In the genomic region with DNA sequence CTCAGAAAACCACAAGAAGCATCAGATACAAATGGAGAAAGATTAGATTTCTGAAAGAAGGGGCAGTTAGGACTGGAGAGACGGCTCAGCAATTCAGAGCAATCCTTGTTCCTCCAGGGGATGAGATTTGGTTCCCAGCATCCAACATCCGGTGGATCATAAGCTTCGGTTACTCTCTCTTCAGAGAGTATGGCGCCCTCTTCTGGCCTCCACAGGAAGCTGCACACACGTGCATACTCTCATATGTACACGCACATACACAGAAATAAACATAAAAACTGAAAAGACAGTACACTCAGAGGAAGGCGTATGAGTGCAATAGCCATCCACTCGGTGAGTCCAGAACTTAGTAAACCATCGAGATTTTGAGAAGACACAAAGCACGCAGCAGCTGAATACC, we compare ENCODE assay signal across 30 mouse cellular contexts.
DNase-seq lines count a peak whose midpoint lies in the region; ATAC-seq and TF ChIP-seq lines count a peak whose summit lies in the region.
"Had no signal": no experiment of that assay in that cellular context is flagged by ENCODE, and none has a peak within 500 bp of the region (broad histone marks: within the 10 kb centered on the region; RNA-seq: fewer than 3 reads in every experiment).

No protein-coding gene starts in this region.

- WGBS in hindbrain, postnatal 0 days, result 95% methylated on average over 10 of the region's 10 CpGs
- 91% methylated on average over 10 of the region's 10 CpGs for WGBS in hindbrain, embryonic 10.5 days
- 88% methylated on average over 10 of the region's 10 CpGs for WGBS in lung, embryonic 14.5 days
- 94% methylated on average over 10 of the region's 10 CpGs for WGBS in thymus, adult 2 months

- no peak overlapping the region for H3K4me2 ChIP-seq in hindbrain, postnatal 0 days (ENCODE audit: low read depth, low read length)
- no peak overlapping the region for H3K4me2 ChIP-seq in lung, embryonic 14.5 days
- H3K4me2 ChIP-seq: embryonic facial prominence, embryonic 13.5 days; forebrain, embryonic 12.5 days; heart, embryonic 11.5 days; hindbrain, embryonic 12.5 days; limb, embryonic 13.5 days; liver, embryonic 13.5 days; lung, embryonic 15.5 days had no signal

- H3K4me3 ChIP-seq in hindbrain, postnatal 0 days (ENCODE audit: low read length), result no peak overlapping the region
- no peak overlapping the region for H3K4me3 ChIP-seq in hindbrain, embryonic 10.5 days
- no peak overlapping the region for H3K4me3 ChIP-seq in lung, embryonic 14.5 days (ENCODE audit: low read depth, low read length)
- no peak overlapping the region for H3K4me3 ChIP-seq in thymus, adult 2 months (ENCODE audit: control insufficient read depth, insufficient read depth, low read length)
- H3K4me3 ChIP-seq: embryonic facial prominence, embryonic 13.5 days; erythroblast, embryonic 14.5 days; forebrain, embryonic 12.5 days; hindbrain, embryonic 12.5 days; limb, embryonic 13.5 days; liver, embryonic 13.5 days; lung, embryonic 15.5 days had no signal

- DNase-seq in hindbrain, postnatal 0 days (ENCODE audit: low spot score), result no peak
- no peak for DNase-seq in hindbrain, embryonic 10.5 days (ENCODE audit: low spot score)
- no peak for DNase-seq in lung, embryonic 14.5 days
- no peak for DNase-seq in lung, postnatal 25 days (ENCODE audit: low spot score)
- peak; percentile 27 for DNase-seq in ES-CJ7 (ENCODE audit: low read depth, low spot score)
- DNase-seq in brain, embryonic 14.5 days (ENCODE audit: low read depth), result no peak
- no peak for DNase-seq in thymus, adult 2 months
- DNase-seq in urinary bladder, adult 2 months (ENCODE audit: low spot score), result no peak
- DNase-seq: adrenal gland, postnatal 10 days; cerebellum, adult 2 months; cerebellum, postnatal 36 days; embryo, embryonic 11 days; gastrocnemius, postnatal 10 days; kidney, adult 2 months; kidney, postnatal 14 days; layer of hippocampus, postnatal 36 days; liver, embryonic 13.5 days; lung, postnatal 4 days; right cerebral cortex, adult 18-20 months; right cerebral cortex, postnatal 4 days; thymus, postnatal 14 days had no signal

- TF ChIP-seq CTCF in hindbrain, postnatal 0 days (IDR thresholded peaks at IDR 0.05; ENCODE audit: low read depth), result 0 out of 2 replicates have a peak, but pooled peaks have one; percentile 26
- 0 out of 2 replicates have a peak, but pooled peaks have one; percentile 10 for TF ChIP-seq CTCF in lung, embryonic 14.5 days (IDR thresholded peaks at IDR 0.05; ENCODE audit: low read depth)
- TF ChIP-seq CTCF in brain, embryonic 14.5 days (IDR thresholded peaks at IDR 0.05; ENCODE audit: borderline replicate concordance, extremely low read depth, insufficient read depth, insufficient read length), result peak; percentile 13; the same call in 1 of the 2 replicates
- TF ChIP-seq CTCF in thymus, adult 2 months (IDR thresholded peaks at IDR 0.05; ENCODE audit: borderline replicate concordance, control insufficient read depth, extremely low read depth, insufficient read depth, low read length, poor library complexity), result no peak

- no peaks in the 10 kb centered on the region for H3K27me3 ChIP-seq in hindbrain, postnatal 0 days (ENCODE audit: insufficient read depth, low read length)
- no peaks in the 10 kb centered on the region for H3K27me3 ChIP-seq in hindbrain, embryonic 10.5 days (ENCODE audit: insufficient read depth, poor library complexity, severe bottlenecking)
- no peaks in the 10 kb centered on the region for H3K27me3 ChIP-seq in lung, embryonic 14.5 days (ENCODE audit: insufficient read depth, low read length)
- no peaks in the 10 kb centered on the region for H3K27me3 ChIP-seq in thymus, adult 2 months (ENCODE audit: control insufficient read depth, insufficient read depth, low read length)
- H3K27me3 ChIP-seq: embryonic facial prominence, embryonic 13.5 days; forebrain, embryonic 12.5 days; hindbrain, embryonic 12.5 days; limb, embryonic 13.5 days; liver, embryonic 13.5 days; lung, embryonic 15.5 days had no signal

- H3K27ac ChIP-seq in hindbrain, postnatal 0 days, result no peak overlapping the region
- H3K27ac ChIP-seq in hindbrain, embryonic 10.5 days, result no peak overlapping the region
- no peak overlapping the region for H3K27ac ChIP-seq in lung, embryonic 14.5 days (ENCODE audit: low read depth)
- no peak overlapping the region for H3K27ac ChIP-seq in thymus, adult 2 months (ENCODE audit: control insufficient read depth, insufficient read depth, low read length)
- H3K27ac ChIP-seq: embryonic facial prominence, embryonic 13.5 days; forebrain, embryonic 12.5 days; hindbrain, embryonic 12.5 days; limb, embryonic 13.5 days; liver, embryonic 13.5 days; lung, embryonic 15.5 days; stomach, postnatal 0 days had no signal

- no peak for TF ChIP-seq POLR2A in brain, embryonic 14.5 days (IDR thresholded peaks at IDR 0.05; ENCODE audit: borderline replicate concordance, extremely low read depth, insufficient read depth, insufficient read length, poor library complexity, severe bottlenecking)
- no peak for TF ChIP-seq POLR2A in thymus, adult 2 months (IDR thresholded peaks at IDR 0.05; ENCODE audit: control insufficient read depth, extremely low read depth, insufficient read depth, low read length, poor library complexity)

- no peak for ATAC-seq in hindbrain, postnatal 0 days
- no peak for ATAC-seq in lung, embryonic 14.5 days (ENCODE audit: insufficient read depth)
- ATAC-seq: midbrain, embryonic 16.5 days had no signal

- no peak overlapping the region for H3K9ac ChIP-seq in hindbrain, postnatal 0 days (replicated peaks; ENCODE audit: low read length)
- no peak overlapping the region for H3K9ac ChIP-seq in lung, embryonic 14.5 days
- H3K9ac ChIP-seq: embryonic facial prominence, embryonic 13.5 days; forebrain, embryonic 12.5 days; hindbrain, embryonic 12.5 days; limb, embryonic 13.5 days; liver, embryonic 13.5 days; lung, embryonic 15.5 days had no signal

- H3K9me3 ChIP-seq in hindbrain, postnatal 0 days (ENCODE audit: low read length), result no peaks in the 10 kb centered on the region
- peaks cover 9% of the 10 kb centered on the region; the same call in 1 of the 2 replicates for H3K9me3 ChIP-seq in hindbrain, embryonic 10.5 days
- no peaks in the 10 kb centered on the region for H3K9me3 ChIP-seq in lung, embryonic 14.5 days (ENCODE audit: low read depth, low read length)
- H3K9me3 ChIP-seq: embryonic facial prominence, embryonic 13.5 days; forebrain, embryonic 12.5 days; hindbrain, embryonic 12.5 days; limb, embryonic 13.5 days; liver, embryonic 13.5 days; lung, embryonic 15.5 days had no signal

- H3K36me3 ChIP-seq in hindbrain, postnatal 0 days (ENCODE audit: insufficient read depth, low read length), result no peaks in the 10 kb centered on the region
- peaks cover 4% of the 10 kb centered on the region; the same call in 1 of the 2 replicates for H3K36me3 ChIP-seq in hindbrain, embryonic 10.5 days
- no peaks in the 10 kb centered on the region for H3K36me3 ChIP-seq in lung, embryonic 14.5 days (ENCODE audit: insufficient read depth)
- H3K36me3 ChIP-seq in thymus, adult 2 months (ENCODE audit: control insufficient read depth, insufficient read depth, low read length), result no peaks in the 10 kb centered on the region
- H3K36me3 ChIP-seq: embryonic facial prominence, embryonic 13.5 days; forebrain, embryonic 12.5 days; hindbrain, embryonic 12.5 days; limb, embryonic 13.5 days; liver, embryonic 13.5 days; lung, embryonic 15.5 days had no signal

- H3K4me1 ChIP-seq in hindbrain, postnatal 0 days (ENCODE audit: insufficient read depth, low read length), result no peaks in the 10 kb centered on the region
- no peaks in the 10 kb centered on the region for H3K4me1 ChIP-seq in hindbrain, embryonic 10.5 days (replicated peaks)
- H3K4me1 ChIP-seq in lung, embryonic 14.5 days (ENCODE audit: insufficient read depth), result no peaks in the 10 kb centered on the region
- no peaks in the 10 kb centered on the region for H3K4me1 ChIP-seq in thymus, adult 2 months (replicated peaks; ENCODE audit: control insufficient read depth, insufficient read depth, low read length)
- H3K4me1 ChIP-seq: embryonic facial prominence, embryonic 13.5 days; forebrain, embryonic 12.5 days; hindbrain, embryonic 12.5 days; limb, embryonic 13.5 days; liver, embryonic 13.5 days; lung, embryonic 15.5 days had no signal
